Mouse (Mus musculus) cerebellum, adult (tissue): Measurements from ENCODE around the gene Kif1c.
"Not testable (repeated sequence)": the region's sequence is repeated elsewhere in the genome, so short reads cannot be mapped to it uniquely, and the experiment has no call there.

Experiments used
- ATAC-seq: cut with Nextera tagmentation; 2 replicates; pipeline ENCODE4 v1.9.2; 2017; ENCODE audit warnings: mild to moderate bottlenecking, moderate library complexity, mixed read lengths; ENCODE audit not compliant: insufficient number of reproducible peaks, low FRiP score, low TSS enrichment

The Kif1c gene

GRCm38 (mm10) chr11:70741603-70742002, 41.3 kb downstream of the Kif1c start:
- no peak for ATAC-seq

- no peak for ATAC-seq
Observed at GRCm38 (mm10) chr11:70742117-70742516, 41.8 kb downstream of the Kif1c start.

GRCm38 (mm10) chr11:70742581-70743459, 42.5 kb downstream of the Kif1c start:
- ATAC-seq = no peak

- ATAC-seq = no peak
Observed at GRCm38 (mm10) chr11:70745636-70746035, 45.3 kb downstream of the Kif1c start.

GRCm38 (mm10) chr11:70747876-70748545, 47.7 kb downstream of the Kif1c start:
- ATAC-seq = no peak

- no peak for ATAC-seq
Observed at GRCm38 (mm10) chr11:70752337-70753017, 52.1 kb downstream of the Kif1c start.

- ATAC-seq = no peak
Observed at GRCm38 (mm10) chr11:70753146-70753545, 52.8 kb downstream of the Kif1c start.

- ATAC-seq = no peak
Observed at GRCm38 (mm10) chr11:70754476-70754875, 54.1 kb downstream of the Kif1c start.

GRCm38 (mm10) chr11:70754958-70755357, 54.6 kb downstream of the Kif1c start:
- no peak for ATAC-seq

- ATAC-seq = no peak
Observed at GRCm38 (mm10) chr11:70755645-70756044, 55.3 kb downstream of the Kif1c start.

- ATAC-seq = not testable (repeated sequence)
Observed at GRCm38 (mm10) chr11:70760446-70760845, 60.1 kb downstream of the Kif1c start.

GRCm38 (mm10) chr11:70762641-70763040, 62.3 kb downstream of the Kif1c start:
- ATAC-seq = no peak

GRCm38 (mm10) chr11:70763582-70763935, 63.2 kb downstream of the Kif1c start:
- no peak for ATAC-seq

GRCm38 (mm10) chr11:70763936-70764808, 63.8 kb downstream of the Kif1c start, which contains the start of gene Zfp3:
Gene Zfp3 (plus strand): TSS chr11:70764209.
- ATAC-seq = peak; percentile 88; the same call in 1 of the 2 replicates

GRCm38 (mm10) chr11:70765776-70766445, 65.6 kb downstream of the Kif1c start:
- ATAC-seq = no peak

- no peak for ATAC-seq
Observed at GRCm38 (mm10) chr11:70770804-70771203, 70.5 kb downstream of the Kif1c start.

GRCm38 (mm10) chr11:70776830-70777571, 76.7 kb downstream of the Kif1c start:
- ATAC-seq = no peak

GRCm38 (mm10) chr11:70777634-70778033, 77.3 kb downstream of the Kif1c start:
- ATAC-seq = no peak

GRCm38 (mm10) chr11:70778058-70778457, 77.7 kb downstream of the Kif1c start:
- not testable (repeated sequence) for ATAC-seq
